Mouse (Mus musculus) thymus, adult 2 months (tissue): ENCODE measurements around the gene Slc8a3.

Experiments
- CTCF ChIP-seq: fragments of 200-500 bp; IDR thresholded peaks from 2 replicates; pipeline ENCODE4 v1.5.1; 2012; ENCODE audit warnings: mild to moderate bottlenecking, control low read depth, low read length, moderate library complexity, borderline replicate concordance; ENCODE audit not compliant: control insufficient read depth, poor library complexity, insufficient read depth; ENCODE audit errors: extremely low read depth
- POLR2A ChIP-seq: fragments of 200-500 bp; IDR thresholded peaks from 2 replicates; pipeline ENCODE4 v1.6.1; 2012; ENCODE audit warnings: mild to moderate bottlenecking, low read length, control low read depth, moderate library complexity; ENCODE audit not compliant: control insufficient read depth, poor library complexity, insufficient read depth; ENCODE audit errors: extremely low read depth

GRCm38 (mm10) chr12:81237158-81237557 lies 95.8 kb downstream of the Slc8a3 start:
- TF ChIP-seq POLR2A (no peak), CTCF (no peak)
